Mouse (Mus musculus) thymus, adult 18-20 months (tissue): ENCODE measurements at regions not wholly inside any gene's neighbourhood (a gene's known extent, or its start where the extent isn't known, plus 50 kb on each side); places are given as distances from the start of the nearest gene placed in this dataset.

Experiments
- DNase-seq, 2 experiments: peaks; one replicate each; pipeline ENCODE4 v3.0.0; 2022; ENCODE audit warnings: mixed read lengths in 2 of 2

GRCm38 (mm10) chr10:17082926-17083325, 640.1 kb upstream of the Cited2 start:
- no peak for DNase-seq

GRCm38 (mm10) chr10:17102065-17102464, 621.0 kb upstream of the Cited2 start:
- DNase-seq, result no peak

GRCm38 (mm10) chr10:17103416-17103815, 619.6 kb upstream of the Cited2 start:
- DNase-seq, result no peak

- no peak for DNase-seq
Observed at GRCm38 (mm10) chr10:17106831-17107230, 616.2 kb upstream of the Cited2 start.

GRCm38 (mm10) chr10:17111071-17111470, 611.9 kb upstream of the Cited2 start:
- DNase-seq, result no peak

GRCm38 (mm10) chr10:17114805-17115204, 608.2 kb upstream of the Cited2 start:
- DNase-seq, result no peak

GRCm38 (mm10) chr10:17129391-17130163, 593.4 kb upstream of the Cited2 start:
- DNase-seq, result no peak

GRCm38 (mm10) chr10:17130661-17131060, 592.4 kb upstream of the Cited2 start:
- no peak for DNase-seq

GRCm38 (mm10) chr10:17131763-17132162, 591.3 kb upstream of the Cited2 start:
- no peak for DNase-seq

- DNase-seq, result no peak
Observed at GRCm38 (mm10) chr10:17175385-17175784, 547.6 kb upstream of the Cited2 start.

GRCm38 (mm10) chr10:17177054-17177453, 546.0 kb upstream of the Cited2 start:
- DNase-seq, result no peak

GRCm38 (mm10) chr10:17177503-17178278, 545.3 kb upstream of the Cited2 start:
- DNase-seq, result no peak

- DNase-seq, result no peak
Observed at GRCm38 (mm10) chr10:17178627-17179026, 544.4 kb upstream of the Cited2 start.

- DNase-seq, result no peak
Observed at GRCm38 (mm10) chr10:17184418-17184817, 538.6 kb upstream of the Cited2 start.

GRCm38 (mm10) chr10:17196205-17196604, 526.8 kb upstream of the Cited2 start:
- no peak for DNase-seq

- DNase-seq, result no peak
Observed at GRCm38 (mm10) chr10:17196636-17197035, 526.4 kb upstream of the Cited2 start.

- no peak for DNase-seq
Observed at GRCm38 (mm10) chr10:17200524-17201426, 522.2 kb upstream of the Cited2 start.

GRCm38 (mm10) chr10:17201427-17201745, 521.6 kb upstream of the Cited2 start:
- DNase-seq, result no peak

GRCm38 (mm10) chr10:17202556-17203415, 520.2 kb upstream of the Cited2 start:
- DNase-seq, result no peak

- DNase-seq, result no peak
Observed at GRCm38 (mm10) chr10:17203416-17204110, 519.5 kb upstream of the Cited2 start.

GRCm38 (mm10) chr10:17204153-17204552, 518.9 kb upstream of the Cited2 start:
- no peak for DNase-seq
